Mouse (Mus musculus) T-helper 1 cell (primary cell): ENCODE results near the gene Gpsm3.

Source experiments
- in situ Hi-C: fragments of 300-600 bp; cut with MboI, MseI; formaldehyde crosslinking; loops from one replicate; pipeline ENCODE4 v1.15.1; 2025; ENCODE audit warnings: high pct_unique_total_duplicates

Gpsm3 gene

GRCm38 (mm10) chr17:34628644-34628967, 39.0 kb downstream of the Gpsm3 start:
- in situ Hi-C loops: loop anchor here (25.0 kb wide), 1 partner anchor 484 kb away; the partner anchor contains the start of genes Csnk2b, Gpank1, Ly6g5b and Ly6g5c

- in situ Hi-C loops: loop anchor here (25.0 kb wide), 1 partner anchor 483 kb away; the partner anchor contains the start of genes Csnk2b, Gpank1, Ly6g5b and Ly6g5c
Measured at GRCm38 (mm10) chr17:34629221-34629751, 39.7 kb downstream of the Gpsm3 start, which contains the start of gene Prrt1. Gene Prrt1, plus strand, starts transcription at chr17:34629533.

DNA sequence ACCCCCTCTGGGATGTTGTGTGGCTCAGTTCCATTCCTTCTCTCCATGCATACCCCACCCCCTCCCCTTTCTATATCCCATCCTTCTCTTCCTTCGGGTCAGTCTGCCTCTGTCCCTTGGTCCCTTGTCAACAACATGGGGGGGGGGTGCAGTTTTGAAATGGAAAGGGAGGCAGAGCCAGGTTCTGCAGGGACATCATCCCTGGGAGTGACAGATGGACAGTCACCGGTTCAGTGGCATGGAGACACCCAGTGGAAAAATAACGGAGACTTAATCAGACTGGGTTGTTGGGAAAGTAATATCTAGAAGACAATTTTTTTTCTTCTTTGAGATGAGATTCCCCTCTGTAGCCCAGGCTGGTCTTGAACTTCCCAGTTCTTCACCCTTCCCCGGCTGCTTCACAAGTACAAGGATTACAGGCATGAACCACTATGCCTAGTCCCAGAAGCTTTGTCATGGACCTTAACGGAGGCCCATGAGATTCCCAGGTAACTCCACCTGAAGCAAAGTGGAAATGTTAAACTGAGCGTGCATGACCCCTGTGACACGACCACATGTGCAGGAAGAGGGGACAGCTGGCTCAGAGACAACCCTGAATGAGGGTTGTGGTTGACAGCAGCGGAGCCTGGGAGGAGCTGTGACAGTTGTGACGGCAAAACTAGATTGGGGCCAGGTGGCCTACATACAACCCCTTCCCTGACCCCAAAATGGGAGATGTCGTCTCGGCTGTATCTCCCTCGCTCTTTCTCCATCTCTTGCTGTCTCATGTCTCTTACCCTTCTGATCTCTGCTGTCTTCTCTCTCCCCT, 40.4 kb downstream of the Gpsm3 start:
- in situ Hi-C loops: loop anchor here (10.0 to 25.0 kb wide), 2 partner anchors 305 to 482 kb away; partner anchors contain the start of genes Csnk2b, Gpank1, Ly6g5b and Ly6g5c

- in situ Hi-C loops: loop anchor here (10.0 to 25.0 kb wide), 2 partner anchors 304 to 481 kb away; partner anchors contain the start of genes Csnk2b, Gpank1, Ly6g5b and Ly6g5c
Measured at GRCm38 (mm10) chr17:34630761-34631301, 41.2 kb downstream of the Gpsm3 start.

- in situ Hi-C loops: loop anchor here (10.0 to 25.0 kb wide), 2 partner anchors 303 to 481 kb away; partner anchors contain the start of genes Csnk2b, Gpank1, Ly6g5b and Ly6g5c
Measured at GRCm38 (mm10) chr17:34631647-34632046, 42.0 kb downstream of the Gpsm3 start.

DNA sequence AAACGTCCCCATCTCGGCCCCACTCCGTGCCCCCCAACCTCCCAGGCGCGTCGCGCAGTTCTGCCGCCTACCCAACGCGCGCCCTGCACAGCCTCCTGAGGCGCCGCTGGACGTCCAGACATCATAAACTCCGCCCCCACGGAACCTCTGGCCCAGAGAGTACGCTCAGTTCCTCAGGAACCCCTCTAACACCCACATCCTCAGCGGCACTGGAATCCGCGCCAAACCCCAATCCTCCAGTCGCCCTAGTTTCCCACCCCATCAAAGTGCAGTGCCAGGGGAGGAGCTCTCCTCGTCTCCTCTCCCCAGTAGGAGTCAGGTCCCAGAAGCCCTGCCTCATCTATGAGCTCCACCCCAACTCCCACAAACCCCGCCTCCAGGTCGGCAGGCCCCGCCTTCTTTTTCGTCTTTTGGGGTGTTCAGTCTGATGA, 42.7 kb downstream of the Gpsm3 start:
- in situ Hi-C loops: loop anchor here (10.0 to 25.0 kb wide), 2 partner anchors 303 to 480 kb away; partner anchors contain the start of genes Csnk2b, Gpank1, Ly6g5b and Ly6g5c

- in situ Hi-C loops: loop anchor here (10.0 to 25.0 kb wide), 2 partner anchors 299 to 477 kb away; partner anchors contain the start of genes Csnk2b, Gpank1, Ly6g5b and Ly6g5c
Measured at GRCm38 (mm10) chr17:34635671-34636070, 46.1 kb downstream of the Gpsm3 start.

DNA sequence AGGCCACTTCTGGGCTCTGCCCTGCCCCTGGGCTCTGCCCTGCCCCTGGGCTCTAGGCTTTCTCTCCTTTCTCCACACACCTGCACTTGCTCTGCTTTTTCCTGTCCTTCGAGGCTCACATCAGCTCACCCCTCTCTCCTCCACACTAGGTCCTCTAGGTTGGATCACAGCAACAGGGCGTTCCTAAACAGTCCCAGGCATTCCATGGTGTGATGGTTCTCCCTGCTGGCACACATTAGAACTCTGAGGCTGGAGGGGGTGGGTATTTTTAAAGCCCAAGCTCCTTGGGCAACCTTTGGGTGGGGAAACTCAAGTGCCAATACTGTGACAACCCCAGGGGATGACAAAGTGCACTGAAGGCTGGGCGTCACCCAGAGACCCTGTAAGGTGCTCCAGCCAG, 47.9 kb downstream of the Gpsm3 start:
- in situ Hi-C loops: loop anchor here (10.0 to 25.0 kb wide), 2 partner anchors 297 to 475 kb away; partner anchors contain the start of genes Csnk2b, Gpank1, Ly6g5b and Ly6g5c

GRCm38 (mm10) chr17:34639461-34640255, 50.1 kb downstream of the Gpsm3 start:
- in situ Hi-C loops: loop anchor here (10.0 to 25.0 kb wide), 2 partner anchors 295 to 473 kb away; partner anchors contain the start of genes Csnk2b, Gpank1, Ly6g5b and Ly6g5c

DNA sequence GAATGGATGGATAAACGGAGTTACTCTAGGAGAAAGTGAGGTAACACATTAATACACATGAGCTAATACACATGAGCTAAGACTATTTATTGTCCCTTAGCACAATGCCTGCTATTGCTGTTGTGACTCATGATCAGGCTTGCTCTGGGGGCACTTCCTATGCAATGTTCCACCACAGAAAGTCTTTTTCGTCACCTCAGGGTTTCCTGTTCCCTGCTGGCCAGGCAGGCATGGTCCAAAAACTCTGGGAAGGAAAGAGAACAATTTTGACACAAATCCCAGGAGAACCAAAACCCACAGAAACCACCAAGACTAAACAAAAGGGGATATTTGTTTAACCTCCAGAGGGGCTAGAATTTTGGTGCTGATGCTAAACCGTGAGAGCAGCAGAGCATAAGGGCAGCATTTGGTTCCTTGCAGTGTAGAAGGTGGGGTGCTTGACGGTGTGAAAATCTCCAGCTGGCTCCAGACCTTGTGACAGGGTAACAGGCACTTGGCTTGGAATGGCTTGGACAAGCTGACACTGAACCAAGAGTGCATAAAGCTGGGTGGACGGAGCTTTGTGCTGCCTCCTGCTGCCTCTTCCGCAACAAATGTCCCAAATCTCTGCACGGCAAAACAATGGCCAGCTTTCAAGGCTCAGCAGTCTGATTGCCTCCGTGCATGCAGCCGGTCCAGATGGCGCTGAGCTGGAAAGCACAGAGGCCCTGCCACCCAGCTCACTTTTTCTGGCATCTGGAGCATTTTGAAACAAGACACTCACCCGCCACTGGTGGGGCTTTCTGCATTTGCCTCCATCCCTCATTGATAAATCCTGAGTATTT, 51.4 kb downstream of the Gpsm3 start:
- in situ Hi-C loops: loop anchor here (25.0 kb wide), 1 partner anchor 471 kb away; the partner anchor contains the start of genes Csnk2b, Gpank1, Ly6g5b and Ly6g5c
